Mouse (Mus musculus): ENCODE data around the gene Ren1.

Ren1 gene

DNA sequence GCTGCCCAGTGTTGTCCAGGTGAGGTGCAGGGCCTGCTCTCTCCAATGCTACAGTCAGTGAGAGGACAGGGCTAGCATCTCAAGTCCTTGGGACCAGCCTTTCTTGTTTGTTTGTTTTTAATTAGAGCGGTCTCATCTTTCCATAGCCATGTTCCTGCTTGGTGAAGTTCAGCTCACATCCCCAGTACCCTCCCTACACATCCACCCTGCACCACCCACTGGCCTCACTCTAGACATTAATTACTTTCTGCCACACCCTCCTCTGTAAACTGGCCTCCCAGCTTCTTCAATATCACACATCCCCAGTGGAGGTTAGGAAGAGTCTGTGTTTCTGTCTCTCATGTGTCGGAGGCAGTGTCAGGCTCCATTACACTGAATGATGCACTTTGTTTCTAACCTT lies 6.0 kb upstream of the Ren1 start:
- no peak for DNase-seq (ENCODE audit: low spot score in 2 of 2)

DNA sequence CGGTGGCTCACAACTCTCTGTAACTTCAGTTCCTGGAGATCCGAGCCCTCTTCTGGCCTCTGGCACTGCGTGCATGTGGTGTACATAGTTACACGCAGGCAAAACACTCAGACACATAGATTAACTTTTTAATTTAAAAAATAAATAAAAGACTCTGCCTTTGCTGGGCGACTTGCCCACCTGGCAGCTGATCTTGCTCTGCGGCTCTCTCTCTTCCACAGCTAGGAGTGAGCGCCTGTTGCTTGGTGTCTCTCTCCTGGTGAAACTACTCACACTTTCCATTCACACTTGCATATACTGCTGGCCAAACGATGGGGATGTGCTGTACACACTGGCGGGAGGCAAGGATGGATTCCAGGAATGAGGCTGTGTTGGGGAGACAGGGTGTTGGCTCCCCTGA lies 3.8 kb upstream of the Ren1 start:
- no peak for DNase-seq (ENCODE audit: low spot score in 2 of 2)

DNA sequence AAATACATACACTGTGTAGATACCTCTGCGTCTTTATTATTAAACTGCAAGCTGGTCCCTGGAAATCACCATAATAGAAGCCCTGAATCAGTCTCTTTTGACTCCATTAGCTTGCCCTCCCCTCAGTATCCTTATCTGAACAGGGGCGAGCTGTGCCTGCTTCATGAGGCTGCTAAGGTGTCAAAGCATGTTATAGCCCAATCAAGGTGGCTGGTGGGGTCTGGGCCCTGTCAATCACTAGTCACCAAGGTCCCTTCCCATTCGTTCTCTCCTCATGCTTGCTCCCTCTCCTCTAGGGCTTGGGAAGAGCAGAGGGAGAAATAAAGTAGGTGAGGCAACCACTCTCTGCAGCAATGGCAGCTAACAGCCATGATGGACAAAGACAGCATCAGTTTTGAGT lies 3.1 kb upstream of the Ren1 start:
- DNase-seq (ENCODE audit: low spot score in 2 of 2), result no peak

GRCm38 (mm10) chr1:133347693-133348520 lies 2.4 kb upstream of the Ren1 start:
- peak in 1 of 2 experiments; percentile 34 for DNase-seq (ENCODE audit: low spot score in 2 of 2)

DNA sequence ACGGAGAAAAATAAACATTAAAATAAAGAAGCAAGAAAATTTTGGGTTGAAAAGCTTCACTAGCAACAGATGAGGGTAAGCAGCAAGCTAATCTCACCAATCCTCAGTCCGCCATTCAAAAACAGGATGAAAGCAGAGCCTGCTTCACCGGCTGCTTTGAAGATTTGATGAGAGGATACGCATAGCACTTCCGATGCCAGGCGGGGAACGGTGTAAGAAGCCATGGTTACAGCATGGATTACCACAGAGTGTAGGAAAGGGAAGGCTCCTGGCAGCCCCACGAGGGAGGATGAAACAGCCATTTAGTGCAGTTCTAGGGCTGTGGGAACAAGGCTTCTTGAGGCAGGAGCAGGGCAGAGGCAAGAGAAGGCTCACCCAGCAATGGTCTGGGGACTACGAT lies 1.5 kb downstream of the Ren1 start:
- no peak for DNase-seq (ENCODE audit: low spot score in 2 of 2)

DNA sequence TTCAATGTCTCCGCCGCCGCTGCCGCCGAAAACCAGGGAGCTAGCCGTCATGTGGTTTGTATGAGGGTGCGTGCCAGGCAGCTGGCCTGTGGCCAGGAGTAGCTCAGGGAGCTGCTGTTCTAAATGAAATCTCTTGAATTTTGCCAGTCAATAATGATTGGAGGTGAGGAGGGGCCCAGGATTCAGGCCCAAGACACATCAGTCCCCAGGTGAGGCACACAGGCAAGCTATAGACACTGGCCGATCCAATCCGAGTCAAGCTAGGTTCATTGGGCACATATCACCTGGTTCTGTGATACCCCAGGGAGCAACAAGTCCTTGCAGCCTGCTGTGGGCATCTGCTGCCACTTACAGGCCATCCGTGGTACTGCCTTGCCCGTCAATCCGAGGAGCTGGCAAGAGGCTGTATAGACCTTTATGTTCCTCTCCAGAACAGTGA lies 3.1 kb downstream of the Ren1 start:
- DNase-seq (ENCODE audit: low spot score in 2 of 2), result peak; percentile 62 to 82

DNA sequence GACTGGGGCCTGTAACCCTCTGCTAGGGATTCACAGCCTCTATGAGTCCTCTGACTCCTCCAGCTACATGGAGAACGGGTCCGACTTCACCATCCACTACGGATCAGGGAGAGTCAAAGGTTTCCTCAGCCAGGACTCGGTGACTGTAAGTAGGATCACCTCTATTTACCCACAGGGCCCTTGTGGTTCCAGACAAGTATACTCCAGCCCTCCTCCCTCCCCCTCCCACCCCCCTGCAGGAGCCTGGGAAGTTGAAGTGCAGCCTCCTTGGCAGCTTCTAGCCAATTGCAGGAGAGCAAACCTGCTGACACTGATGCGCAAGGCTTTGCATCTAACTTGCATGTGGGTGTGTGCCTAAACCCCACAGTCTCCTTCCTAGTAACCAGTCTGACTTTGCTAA lies 5.2 kb downstream of the Ren1 start:
- no peak for DNase-seq (ENCODE audit: low spot score in 2 of 2)

DNA sequence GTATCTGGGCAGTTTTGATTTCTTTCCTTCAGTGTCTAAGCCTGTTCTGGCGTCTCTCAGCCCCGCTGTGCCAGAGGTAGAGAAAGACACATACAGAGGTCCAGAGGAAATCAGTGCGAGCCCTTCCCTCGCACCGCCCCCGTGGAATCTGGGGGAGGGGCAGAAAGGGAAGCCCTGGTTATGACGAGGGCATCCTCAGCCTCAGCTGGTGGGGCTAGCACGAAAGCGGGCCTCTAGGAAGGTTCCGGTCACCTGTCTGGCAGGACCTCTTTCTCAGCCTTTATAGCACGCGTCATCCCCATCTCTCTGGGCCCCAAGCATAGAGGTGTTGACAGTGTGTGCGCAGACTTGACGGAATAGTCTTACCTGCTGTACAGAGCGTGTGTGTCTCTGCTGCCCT lies 5.6 kb downstream of the Ren1 start:
- no peak for DNase-seq (ENCODE audit: low spot score in 2 of 2)

DNA sequence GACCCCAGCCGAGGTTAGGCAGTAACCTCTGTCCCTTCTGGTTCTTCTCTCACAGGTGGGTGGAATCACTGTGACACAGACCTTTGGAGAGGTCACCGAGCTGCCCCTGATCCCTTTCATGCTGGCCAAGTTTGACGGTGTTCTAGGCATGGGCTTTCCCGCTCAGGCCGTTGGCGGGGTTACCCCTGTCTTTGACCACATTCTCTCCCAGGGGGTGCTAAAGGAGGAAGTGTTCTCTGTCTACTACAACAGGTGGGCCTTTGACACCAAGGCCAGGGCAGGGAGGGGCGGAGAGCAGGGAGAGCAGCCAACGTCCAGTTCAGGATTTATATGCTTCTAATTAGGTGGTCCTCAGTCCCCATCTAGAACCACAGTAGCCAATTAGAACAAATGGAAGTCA lies 6.0 kb downstream of the Ren1 start:
- peak in 1 of 2 experiments; percentile 51 for DNase-seq (ENCODE audit: low spot score in 2 of 2)

DNA sequence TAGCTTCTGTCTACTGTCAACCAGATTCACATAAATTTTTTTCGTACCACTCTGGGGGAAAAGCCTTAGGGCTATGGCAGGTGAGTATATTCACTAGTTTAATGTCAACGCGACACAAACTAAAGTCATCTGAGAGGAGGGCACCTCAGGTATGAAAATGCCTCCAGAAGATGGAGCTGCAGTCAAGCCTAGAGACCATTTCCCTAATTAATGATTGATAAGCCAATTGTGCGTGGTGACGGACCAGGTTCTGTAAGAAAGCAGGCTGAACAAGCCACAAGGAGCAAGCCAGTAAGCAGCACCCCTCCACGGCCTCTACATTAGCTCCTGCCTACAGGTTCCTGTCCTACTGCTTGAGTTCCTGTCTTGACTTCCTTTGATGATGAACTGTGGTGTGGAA lies 10.7 kb downstream of the Ren1 start:
- no peak for DNase-seq (ENCODE audit: low spot score in 2 of 2)

DNA sequence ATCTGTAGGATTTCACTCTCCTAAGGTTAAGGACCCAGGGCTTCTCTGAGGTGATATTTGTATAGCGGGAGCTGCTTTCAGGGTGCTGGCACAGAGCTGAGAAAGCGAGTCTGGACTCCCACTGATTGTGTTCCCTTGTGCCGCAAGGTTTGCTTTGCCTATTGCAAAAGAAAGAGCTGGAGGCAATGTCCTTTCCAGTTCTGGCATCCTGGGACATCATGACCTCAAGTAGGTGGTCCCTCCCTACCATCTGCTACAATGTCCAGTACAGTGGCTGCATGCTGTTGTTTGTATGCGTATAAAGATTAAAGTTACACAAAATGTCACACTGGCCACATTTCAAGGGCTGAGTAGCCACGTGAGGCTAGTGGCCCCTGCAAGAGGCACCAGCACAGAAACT lies 11.8 kb downstream of the Ren1 start:
- DNase-seq (ENCODE audit: low spot score in 2 of 2), result no peak

GRCm38 (mm10) chr1:133363276-133364021 lies 13.1 kb downstream of the Ren1 start, which contains the start of gene Etnk2:
Etnk2 (plus strand) TSS chr1:133363572.
- peak in 1 of 2 experiments; percentile 63 for DNase-seq (ENCODE audit: low spot score in 2 of 2)

GRCm38 (mm10) chr1:133364022-133364630 lies 13.8 kb downstream of the Ren1 start:
- no peak for DNase-seq (ENCODE audit: low spot score in 2 of 2)

GRCm38 (mm10) chr1:133364890-133365289 lies 14.6 kb downstream of the Ren1 start:
- DNase-seq (ENCODE audit: low spot score in 2 of 2), result no peak

DNA sequence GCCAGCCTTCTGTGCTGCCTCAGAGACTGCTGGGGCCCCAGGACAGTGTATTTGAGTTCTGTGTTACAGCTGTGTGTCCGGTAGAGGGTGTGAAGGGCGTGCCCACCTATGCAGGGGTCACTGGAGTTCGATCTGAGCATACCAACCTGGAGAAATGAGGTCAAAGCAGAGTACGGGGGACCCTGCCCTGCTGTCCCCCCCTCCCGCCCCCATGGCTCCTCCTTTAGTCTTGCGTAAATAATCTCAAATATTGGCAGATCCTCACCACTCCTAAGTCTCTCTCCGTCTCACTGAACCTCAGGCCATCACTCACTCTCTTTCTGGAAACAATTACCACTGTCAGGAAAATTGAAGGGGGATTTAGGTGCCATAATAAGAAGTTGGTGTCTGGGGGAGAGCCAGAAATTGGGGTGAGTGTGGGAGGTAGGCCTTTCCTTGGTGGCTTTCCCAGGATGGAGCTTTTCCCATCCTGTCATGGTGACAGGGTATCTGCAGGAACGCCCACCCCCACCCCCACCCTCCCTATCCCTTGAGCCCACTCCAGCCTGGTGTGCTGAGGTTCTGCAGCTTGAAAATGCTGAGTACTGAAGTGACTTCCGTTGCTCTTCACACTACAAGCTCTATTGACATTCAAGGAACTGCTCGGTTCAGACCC lies 16.8 kb downstream of the Ren1 start:
- no peak for DNase-seq (ENCODE audit: low spot score in 2 of 2)

- no peak for DNase-seq (ENCODE audit: low spot score in 2 of 2)
Measured at GRCm38 (mm10) chr1:133367606-133368488, 17.5 kb downstream of the Ren1 start.

DNA sequence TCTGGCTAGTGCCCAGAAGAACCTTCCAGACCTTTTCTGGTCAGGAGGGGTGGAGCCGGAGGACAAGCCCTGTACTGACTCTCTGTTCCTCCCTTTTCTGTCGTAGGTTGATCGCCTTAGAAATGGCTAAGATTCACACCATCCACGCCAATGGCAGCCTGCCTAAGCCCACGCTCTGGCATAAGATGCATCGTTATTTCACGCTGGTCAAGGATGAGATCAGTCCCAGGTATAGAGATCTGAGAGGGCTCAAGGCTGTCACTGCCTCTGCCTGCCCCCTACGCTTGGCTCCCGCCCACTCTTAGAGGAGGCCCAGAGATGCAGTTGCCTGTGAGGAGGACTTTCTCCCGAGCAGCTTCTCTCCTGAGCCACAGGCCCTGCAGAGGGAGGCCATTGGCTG lies 18.3 kb downstream of the Ren1 start:
- DNase-seq (ENCODE audit: low spot score in 2 of 2), result no peak

GRCm38 (mm10) chr1:133370352-133370751 lies 20.0 kb downstream of the Ren1 start:
- DNase-seq (ENCODE audit: low spot score in 2 of 2), result no peak

GRCm38 (mm10) chr1:133371431-133371830 lies 21.1 kb downstream of the Ren1 start:
- DNase-seq (ENCODE audit: low spot score in 2 of 2), result no peak

- DNase-seq (ENCODE audit: low spot score in 2 of 2), result no peak
Measured at GRCm38 (mm10) chr1:133372113-133372512, 21.8 kb downstream of the Ren1 start.

Measured in spleen, postnatal 10 days (tissue).